Mouse (Mus musculus): Measurements from ENCODE around the gene Arhgef5. TPM values are rescaled to one million over a fixed set of nuclear protein-coding genes. Genes with fewer than 3 reads are reported as not detected.
"Not testable (repeated sequence)": the region's sequence is repeated elsewhere in the genome, so short reads cannot be mapped to it uniquely, and the experiment has no call there.

The Arhgef5 gene
- total RNA-seq (2012; rRNA removed), result 7.2 and 10.1 TPM in 2 replicates

GRCm38 (mm10) chr6:43265363-43266041, at the start of gene Arhgef5:
TSS of gene Arhgef5 (plus strand) at chr6:43265582.
- in situ Hi-C loops (cut with MboI; ENCODE audit: low sequenced_read_pairs in 2 of 2, unreplicated experiment in 2 of 2), result no loop called here
- TF ChIP-seq ZNF384 (IDR thresholded peaks at IDR 0.05; ENCODE audit: low read depth, low read length) (no peak), CHD2 (IDR thresholded peaks at IDR 0.05; ENCODE audit: low read depth, low read length) (no peak), HCFC1 (IDR thresholded peaks at IDR 0.05; ENCODE audit: borderline replicate concordance, insufficient read depth, low read length) (no peak), MAFK (IDR thresholded peaks at IDR 0.05; ENCODE audit: insufficient read depth, low read depth, low read length) (no peak), ZC3H11A (IDR thresholded peaks at IDR 0.05; ENCODE audit: borderline replicate concordance, low read depth, low read length) (no peak)
- Histone ChIP-seq H3K9ac (ENCODE audit: insufficient read depth, low read depth, low read length, poor library complexity, severe bottlenecking) (peak within 1 kb of the TSS; percentile 68), H3K27ac (ENCODE audit: insufficient read depth, low read depth, low read length, poor library complexity, severe bottlenecking) (no peak within 1 kb of the TSS), H3K4me3 (ENCODE audit: insufficient read depth in 1 of 2, low read depth in 1 of 2, low read length in 2 of 2, poor library complexity in 1 of 2, severe bottlenecking in 1 of 2) (peak within 1 kb of the TSS; percentile 64 to 69), H3K4me1 (ENCODE audit: control insufficient read depth in 2 of 2, insufficient read depth in 2 of 2, low read length in 2 of 2, poor library complexity in 1 of 2) (no peaks in the 10 kb centered on the region), H3K36me3 (ENCODE audit: control insufficient read depth, insufficient read depth, low read length, poor library complexity, severe bottlenecking) (no peaks in the 10 kb centered on the region), H3K9me3 (ENCODE audit: control insufficient read depth, insufficient read depth, low read depth, low read length) (no peaks in the 10 kb centered on the region)
- DNase-seq (ENCODE audit: low read depth, low spot score), result no peak

GRCm38 (mm10) chr6:43231255-43231654, 34.1 kb upstream of the Arhgef5 start, which contains the start of gene Olfr47:
TSS of gene Olfr47 (plus strand) at chr6:43231529.
- H3K4me1 ChIP-seq (ENCODE audit: control insufficient read depth in 2 of 2, insufficient read depth in 2 of 2, low read length in 2 of 2, poor library complexity in 1 of 2); DNase-seq (ENCODE audit: low read depth, low spot score); H3K9me3 ChIP-seq (ENCODE audit: control insufficient read depth, insufficient read depth, low read depth, low read length); H3K27ac ChIP-seq (ENCODE audit: insufficient read depth, low read depth, low read length, poor library complexity, severe bottlenecking); H3K4me3 ChIP-seq (ENCODE audit: insufficient read depth in 1 of 2, low read depth in 1 of 2, low read length in 2 of 2, poor library complexity in 1 of 2, severe bottlenecking in 1 of 2); in situ Hi-C loops (cut with MboI; ENCODE audit: low sequenced_read_pairs in 2 of 2, unreplicated experiment in 2 of 2); H3K9ac ChIP-seq (ENCODE audit: insufficient read depth, low read depth, low read length, poor library complexity, severe bottlenecking); H3K36me3 ChIP-seq (ENCODE audit: control insufficient read depth, insufficient read depth, low read length, poor library complexity, severe bottlenecking): not testable (repeated sequence)

- in situ Hi-C loops (cut with MboI; ENCODE audit: low sequenced_read_pairs in 2 of 2, unreplicated experiment in 2 of 2), result no loop called here
- H3K27ac ChIP-seq (ENCODE audit: insufficient read depth, low read depth, low read length, poor library complexity, severe bottlenecking), result no peak overlapping the region
- H3K4me3 ChIP-seq (ENCODE audit: insufficient read depth in 1 of 2, low read depth in 1 of 2, low read length in 2 of 2, poor library complexity in 1 of 2, severe bottlenecking in 1 of 2), result no peak overlapping the region
- DNase-seq (ENCODE audit: low read depth, low spot score), result no peak
- TF ChIP-seq MAFK (IDR thresholded peaks at IDR 0.05; ENCODE audit: insufficient read depth, low read depth, low read length) (no peak), HCFC1 (IDR thresholded peaks at IDR 0.05; ENCODE audit: borderline replicate concordance, insufficient read depth, low read length) (no peak), ZC3H11A (IDR thresholded peaks at IDR 0.05; ENCODE audit: borderline replicate concordance, low read depth, low read length) (no peak), CHD2 (IDR thresholded peaks at IDR 0.05; ENCODE audit: low read depth, low read length) (no peak), ZNF384 (IDR thresholded peaks at IDR 0.05; ENCODE audit: low read depth, low read length) (peak; percentile 14; the same call in 1 of the 2 replicates)
- H3K36me3 ChIP-seq (ENCODE audit: control insufficient read depth, insufficient read depth, low read length, poor library complexity, severe bottlenecking), result no peaks in the 10 kb centered on the region
- H3K4me1 ChIP-seq (ENCODE audit: control insufficient read depth in 2 of 2, insufficient read depth in 2 of 2, low read length in 2 of 2, poor library complexity in 1 of 2), result no peaks in the 10 kb centered on the region
- no peaks in the 10 kb centered on the region for H3K9me3 ChIP-seq (ENCODE audit: control insufficient read depth, insufficient read depth, low read depth, low read length)
- no peak overlapping the region for H3K9ac ChIP-seq (ENCODE audit: insufficient read depth, low read depth, low read length, poor library complexity, severe bottlenecking)
These were observed 23.3 kb upstream of the Arhgef5 start for GRCm38 (mm10) chr6:43242061-43242460.

GRCm38 (mm10) chr6:43247396-43247795, 18.0 kb upstream of the Arhgef5 start:
- in situ Hi-C loops (cut with MboI; ENCODE audit: low sequenced_read_pairs in 2 of 2, unreplicated experiment in 2 of 2), result no loop called here

GRCm38 (mm10) chr6:43252994-43253393, 12.4 kb upstream of the Arhgef5 start:
- in situ Hi-C loops (cut with MboI; ENCODE audit: low sequenced_read_pairs in 2 of 2, unreplicated experiment in 2 of 2), result no loop called here
- TF ChIP-seq ZNF384 (IDR thresholded peaks at IDR 0.05; ENCODE audit: low read depth, low read length), result no peak
- TF ChIP-seq ZC3H11A (IDR thresholded peaks at IDR 0.05; ENCODE audit: borderline replicate concordance, low read depth, low read length), result no peak
- TF ChIP-seq HCFC1 (IDR thresholded peaks at IDR 0.05; ENCODE audit: borderline replicate concordance, insufficient read depth, low read length), result no peak
- TF ChIP-seq CHD2 (IDR thresholded peaks at IDR 0.05; ENCODE audit: low read depth, low read length), result no peak
- TF ChIP-seq MAFK (IDR thresholded peaks at IDR 0.05; ENCODE audit: insufficient read depth, low read depth, low read length), result no peak
- H3K27ac ChIP-seq (ENCODE audit: insufficient read depth, low read depth, low read length, poor library complexity, severe bottlenecking), result no peak overlapping the region
- H3K9ac ChIP-seq (ENCODE audit: insufficient read depth, low read depth, low read length, poor library complexity, severe bottlenecking), result no peak overlapping the region
- no peaks in the 10 kb centered on the region for H3K4me1 ChIP-seq (ENCODE audit: control insufficient read depth in 2 of 2, insufficient read depth in 2 of 2, low read length in 2 of 2, poor library complexity in 1 of 2)
- no peaks in the 10 kb centered on the region for H3K36me3 ChIP-seq (ENCODE audit: control insufficient read depth, insufficient read depth, low read length, poor library complexity, severe bottlenecking)
- no peak for DNase-seq (ENCODE audit: low read depth, low spot score)
- H3K9me3 ChIP-seq (ENCODE audit: control insufficient read depth, insufficient read depth, low read depth, low read length), result no peaks in the 10 kb centered on the region
- no peak overlapping the region for H3K4me3 ChIP-seq (ENCODE audit: insufficient read depth in 1 of 2, low read depth in 1 of 2, low read length in 2 of 2, poor library complexity in 1 of 2, severe bottlenecking in 1 of 2)

More at GRCm38 (mm10) chr6:43247396-43247795, 18.0 kb upstream of the Arhgef5 start:
- Histone ChIP-seq H3K9ac (ENCODE audit: insufficient read depth, low read depth, low read length, poor library complexity, severe bottlenecking) (no peak overlapping the region), H3K27ac (ENCODE audit: insufficient read depth, low read depth, low read length, poor library complexity, severe bottlenecking) (no peak overlapping the region), H3K36me3 (ENCODE audit: control insufficient read depth, insufficient read depth, low read length, poor library complexity, severe bottlenecking) (no peaks in the 10 kb centered on the region), H3K4me3 (ENCODE audit: insufficient read depth in 1 of 2, low read depth in 1 of 2, low read length in 2 of 2, poor library complexity in 1 of 2, severe bottlenecking in 1 of 2) (no peak overlapping the region), H3K4me1 (ENCODE audit: control insufficient read depth in 2 of 2, insufficient read depth in 2 of 2, low read length in 2 of 2, poor library complexity in 1 of 2) (no peaks in the 10 kb centered on the region), H3K9me3 (ENCODE audit: control insufficient read depth, insufficient read depth, low read depth, low read length) (no peaks in the 10 kb centered on the region)
- DNase-seq (ENCODE audit: low read depth, low spot score), result no peak
- no peak for TF ChIP-seq CHD2 (IDR thresholded peaks at IDR 0.05; ENCODE audit: low read depth, low read length)
- TF ChIP-seq MAFK (IDR thresholded peaks at IDR 0.05; ENCODE audit: insufficient read depth, low read depth, low read length), result no peak
- TF ChIP-seq ZNF384 (IDR thresholded peaks at IDR 0.05; ENCODE audit: low read depth, low read length), result no peak
- TF ChIP-seq ZC3H11A (IDR thresholded peaks at IDR 0.05; ENCODE audit: borderline replicate concordance, low read depth, low read length), result no peak
- no peak for TF ChIP-seq HCFC1 (IDR thresholded peaks at IDR 0.05; ENCODE audit: borderline replicate concordance, insufficient read depth, low read length)
